Mouse (Mus musculus): ENCODE results near the gene Hist1h3g. TPM values are rescaled to one million over a fixed set of nuclear protein-coding genes. Genes with fewer than 3 reads are reported as not detected.

Hist1h3g gene
- polyA plus RNA-seq, 1 experiment from 2014 or later = 6.1 TPM

GRCm38 (mm10) chr13:23518885-23519284 lies 16.3 kb upstream of the Hist1h3g start:
- Histone ChIP-seq H3K4me2 (ENCODE audit: low read depth, low read length) (peak overlapping the region; percentile 99), H3K27ac (ENCODE audit: low read length) (no peak overlapping the region), H3K27me3 (ENCODE audit: control insufficient read depth, insufficient read depth, low read length) (no peaks in the 10 kb centered on the region), H3K4me3 (replicated peaks; ENCODE audit: low read length) (peak overlapping the region; percentile 43), H3K36me3 (ENCODE audit: control insufficient read depth, insufficient read depth, low read length) (no peaks in the 10 kb centered on the region), H3K9me3 (replicated peaks; ENCODE audit: control insufficient read depth, low read length) (no peaks in the 10 kb centered on the region), H3K4me1 (ENCODE audit: control insufficient read depth, insufficient read depth, low read length) (peaks cover 3% of the 10 kb centered on the region), H3K9ac (ENCODE audit: low read length) (0 out of 2 replicates have a peak overlapping the region, but pooled peaks have one; percentile 40)
- peak; percentile 66 for ATAC-seq (ENCODE audit: insufficient read depth, low FRiP score)
- 0% methylated on average over 6 of the region's 6 CpGs for WGBS

GRCm38 (mm10) chr13:23519416-23519815 lies 15.8 kb upstream of the Hist1h3g start:
- no peaks in the 10 kb centered on the region for H3K27me3 ChIP-seq (ENCODE audit: control insufficient read depth, insufficient read depth, low read length)
- H3K27ac ChIP-seq (ENCODE audit: low read length) = no peak overlapping the region
- H3K4me1 ChIP-seq (ENCODE audit: control insufficient read depth, insufficient read depth, low read length) = peaks cover 3% of the 10 kb centered on the region
- ATAC-seq (ENCODE audit: insufficient read depth, low FRiP score) = peak; percentile 50
- H3K9ac ChIP-seq (ENCODE audit: low read length) = 0 out of 2 replicates have a peak overlapping the region, but pooled peaks have one; percentile 40
- under 1% methylated on average over 10 of the region's 10 CpGs for WGBS
- no peaks in the 10 kb centered on the region for H3K9me3 ChIP-seq (replicated peaks; ENCODE audit: control insufficient read depth, low read length)
- no peaks in the 10 kb centered on the region for H3K36me3 ChIP-seq (ENCODE audit: control insufficient read depth, insufficient read depth, low read length)
- H3K4me2 ChIP-seq (ENCODE audit: low read depth, low read length) = peak overlapping the region; percentile 99
- H3K4me3 ChIP-seq (replicated peaks; ENCODE audit: low read length) = peak overlapping the region; percentile 43

GRCm38 (mm10) chr13:23521703-23522102 lies 13.5 kb upstream of the Hist1h3g start:
- Histone ChIP-seq H3K36me3 (ENCODE audit: control insufficient read depth, insufficient read depth, low read length) (no peaks in the 10 kb centered on the region), H3K9ac (ENCODE audit: low read length) (no peak overlapping the region), H3K9me3 (replicated peaks; ENCODE audit: control insufficient read depth, low read length) (no peaks in the 10 kb centered on the region), H3K4me2 (ENCODE audit: low read depth, low read length) (peak overlapping the region; percentile 42), H3K4me3 (replicated peaks; ENCODE audit: low read length) (0 out of 2 replicates have a peak overlapping the region, but pooled peaks have one; percentile 5), H3K4me1 (ENCODE audit: control insufficient read depth, insufficient read depth, low read length) (peaks cover 4% of the 10 kb centered on the region; the same call in 1 of the 2 replicates), H3K27me3 (ENCODE audit: control insufficient read depth, insufficient read depth, low read length) (no peaks in the 10 kb centered on the region), H3K27ac (ENCODE audit: low read length) (no peak overlapping the region)
- WGBS = 1% methylated on average over 14 of the region's 14 CpGs
- ATAC-seq (ENCODE audit: insufficient read depth, low FRiP score) = no peak

GRCm38 (mm10) chr13:23523976-23524375 lies 11.2 kb upstream of the Hist1h3g start:
- peaks cover 6% of the 10 kb centered on the region; the same call in 1 of the 2 replicates for H3K4me1 ChIP-seq (ENCODE audit: control insufficient read depth, insufficient read depth, low read length)
- H3K9ac ChIP-seq (ENCODE audit: low read length) = no peak overlapping the region
- no peak overlapping the region for H3K4me2 ChIP-seq (ENCODE audit: low read depth, low read length)
- ATAC-seq (ENCODE audit: insufficient read depth, low FRiP score) = no peak
- H3K27ac ChIP-seq (ENCODE audit: low read length) = no peak overlapping the region
- no peak overlapping the region for H3K4me3 ChIP-seq (replicated peaks; ENCODE audit: low read length)
- no peaks in the 10 kb centered on the region for H3K36me3 ChIP-seq (ENCODE audit: control insufficient read depth, insufficient read depth, low read length)
- H3K27me3 ChIP-seq (ENCODE audit: control insufficient read depth, insufficient read depth, low read length) = no peaks in the 10 kb centered on the region
- WGBS = 44% methylated on average over 5 of the region's 5 CpGs
- H3K9me3 ChIP-seq (replicated peaks; ENCODE audit: control insufficient read depth, low read length) = no peaks in the 10 kb centered on the region

GRCm38 (mm10) chr13:23524654-23525053 lies 10.6 kb upstream of the Hist1h3g start:
- H3K4me2 ChIP-seq (ENCODE audit: low read depth, low read length) = no peak overlapping the region
- H3K9me3 ChIP-seq (replicated peaks; ENCODE audit: control insufficient read depth, low read length) = no peaks in the 10 kb centered on the region
- H3K9ac ChIP-seq (ENCODE audit: low read length) = no peak overlapping the region
- no peak for ATAC-seq (ENCODE audit: insufficient read depth, low FRiP score)
- H3K36me3 ChIP-seq (ENCODE audit: control insufficient read depth, insufficient read depth, low read length) = no peaks in the 10 kb centered on the region
- H3K4me1 ChIP-seq (ENCODE audit: control insufficient read depth, insufficient read depth, low read length) = peaks cover 8% of the 10 kb centered on the region
- no peaks in the 10 kb centered on the region for H3K27me3 ChIP-seq (ENCODE audit: control insufficient read depth, insufficient read depth, low read length)
- H3K4me3 ChIP-seq (replicated peaks; ENCODE audit: low read length) = no peak overlapping the region
- no peak overlapping the region for H3K27ac ChIP-seq (ENCODE audit: low read length)
- WGBS = 11% methylated on average over 5 of the region's 5 CpGs

- whole genome bisulfite sequencing = 4% methylated on average over 10 of the region's 10 CpGs
- H3K9ac ChIP-seq (ENCODE audit: low read length) = 0 out of 2 replicates have a peak overlapping the region, but pooled peaks have one; percentile 46
Measured at GRCm38 (mm10) chr13:23525901-23526300, 9.3 kb upstream of the Hist1h3g start.

GRCm38 (mm10) chr13:23526312-23526711 lies 8.9 kb upstream of the Hist1h3g start:
- ATAC-seq (ENCODE audit: insufficient read depth, low FRiP score) = no peak; the same call in 1 of the 2 replicates
- H3K4me3 ChIP-seq (replicated peaks; ENCODE audit: low read length) = peak overlapping the region; percentile 55
- peak overlapping the region; percentile 65 for H3K9ac ChIP-seq (ENCODE audit: low read length)
- no peaks in the 10 kb centered on the region for H3K36me3 ChIP-seq (ENCODE audit: control insufficient read depth, insufficient read depth, low read length)
- H3K27ac ChIP-seq (ENCODE audit: low read length) = peak overlapping the region; percentile 76
- peak overlapping the region; percentile 63 for H3K4me2 ChIP-seq (ENCODE audit: low read depth, low read length)
- no peaks in the 10 kb centered on the region for H3K27me3 ChIP-seq (ENCODE audit: control insufficient read depth, insufficient read depth, low read length)
- WGBS = 1% methylated on average over 17 of the region's 17 CpGs
- no peaks in the 10 kb centered on the region for H3K9me3 ChIP-seq (replicated peaks; ENCODE audit: control insufficient read depth, low read length)
- H3K4me1 ChIP-seq (ENCODE audit: control insufficient read depth, insufficient read depth, low read length) = peaks cover 8% of the 10 kb centered on the region

More at GRCm38 (mm10) chr13:23525901-23526300, 9.3 kb upstream of the Hist1h3g start:
- Histone ChIP-seq H3K4me1 (ENCODE audit: control insufficient read depth, insufficient read depth, low read length) (peaks cover 8% of the 10 kb centered on the region), H3K36me3 (ENCODE audit: control insufficient read depth, insufficient read depth, low read length) (no peaks in the 10 kb centered on the region), H3K4me3 (replicated peaks; ENCODE audit: low read length) (peak overlapping the region; percentile 55), H3K9me3 (replicated peaks; ENCODE audit: control insufficient read depth, low read length) (no peaks in the 10 kb centered on the region), H3K27me3 (ENCODE audit: control insufficient read depth, insufficient read depth, low read length) (no peaks in the 10 kb centered on the region), H3K27ac (ENCODE audit: low read length) (no peak overlapping the region), H3K4me2 (ENCODE audit: low read depth, low read length) (peak overlapping the region; percentile 63)
- ATAC-seq (ENCODE audit: insufficient read depth, low FRiP score) = no peak

- no peak for ATAC-seq (ENCODE audit: insufficient read depth, low FRiP score)
- 78% methylated on average over 5 of the region's 5 CpGs for WGBS
- Histone ChIP-seq H3K27me3 (ENCODE audit: control insufficient read depth, insufficient read depth, low read length) (no peaks in the 10 kb centered on the region), H3K4me1 (ENCODE audit: control insufficient read depth, insufficient read depth, low read length) (peaks cover 22% of the 10 kb centered on the region), H3K4me3 (replicated peaks; ENCODE audit: low read length) (no peak overlapping the region), H3K4me2 (ENCODE audit: low read depth, low read length) (no peak overlapping the region), H3K9ac (ENCODE audit: low read length) (no peak overlapping the region), H3K27ac (ENCODE audit: low read length) (peak overlapping the region; percentile 9), H3K9me3 (replicated peaks; ENCODE audit: control insufficient read depth, low read length) (no peaks in the 10 kb centered on the region), H3K36me3 (ENCODE audit: control insufficient read depth, insufficient read depth, low read length) (no peaks in the 10 kb centered on the region)
Measured at GRCm38 (mm10) chr13:23529005-23529404, 6.2 kb upstream of the Hist1h3g start.

- peak overlapping the region; percentile 63 for H3K4me2 ChIP-seq (ENCODE audit: low read depth, low read length)
- 10% methylated on average over 2 of the region's 2 CpGs for WGBS
- ATAC-seq (ENCODE audit: insufficient read depth, low FRiP score) = no peak
- peak overlapping the region; percentile 82 for H3K9ac ChIP-seq (ENCODE audit: low read length)
- peak overlapping the region; percentile 98; the same call in 1 of the 2 replicates for H3K27ac ChIP-seq (ENCODE audit: low read length)
- H3K4me3 ChIP-seq (replicated peaks; ENCODE audit: low read length) = peak overlapping the region; percentile 60
- no peaks in the 10 kb centered on the region for H3K9me3 ChIP-seq (replicated peaks; ENCODE audit: control insufficient read depth, low read length)
- H3K4me1 ChIP-seq (ENCODE audit: control insufficient read depth, insufficient read depth, low read length) = peaks cover 25% of the 10 kb centered on the region
- no peaks in the 10 kb centered on the region for H3K36me3 ChIP-seq (ENCODE audit: control insufficient read depth, insufficient read depth, low read length)
- H3K27me3 ChIP-seq (ENCODE audit: control insufficient read depth, insufficient read depth, low read length) = no peaks in the 10 kb centered on the region
Measured at GRCm38 (mm10) chr13:23529480-23530165, 5.6 kb upstream of the Hist1h3g start.

Data from stomach, embryonic 16.5 days (tissue).